In the genomic region with DNA sequence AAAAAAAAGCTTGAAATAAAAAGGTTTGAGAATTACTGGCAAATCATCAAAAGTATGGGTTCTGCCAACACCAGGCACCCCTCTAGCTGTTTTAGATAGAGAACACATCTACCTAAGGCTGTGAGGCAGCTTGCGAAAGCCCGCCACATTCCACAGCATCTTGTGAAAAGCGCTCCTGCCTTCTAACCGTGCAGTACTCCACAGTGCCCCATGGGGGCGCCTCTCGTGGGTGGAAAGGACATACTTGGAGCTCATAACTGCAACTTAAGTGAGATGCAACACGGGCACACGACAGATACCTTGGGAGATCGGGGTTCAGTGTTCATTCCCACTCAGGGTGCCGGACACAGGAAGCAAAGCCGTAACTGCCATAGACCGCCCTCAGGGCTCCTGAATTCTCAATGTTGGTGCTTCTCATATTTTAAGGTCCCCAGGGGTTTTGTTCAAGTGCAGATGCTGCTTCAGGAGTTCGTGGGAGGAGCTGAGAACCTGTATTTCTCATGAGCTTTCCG, we compare ENCODE assay signal across 14 mouse cellular contexts.
A peak's percentile ranks its signal among the peaks of the same experiment; 100 is the strongest.
DNase-seq lines count a peak whose midpoint lies in the region; ATAC-seq and TF ChIP-seq lines count a peak whose summit lies in the region.
"Had no signal": no experiment of that assay in that cellular context is flagged by ENCODE, and none has a peak within 500 bp of the region (broad histone marks: within the 10 kb centered on the region; RNA-seq: fewer than 3 reads in every experiment).

No protein-coding gene starts in this region.

- no peaks in the 10 kb centered on the region for H3K27me3 ChIP-seq in liver, embryonic 14.5 days (ENCODE audit: control insufficient read depth, insufficient read depth, low read length)
- H3K27me3 ChIP-seq in CH12.LX (replicated peaks): no peaks in the 10 kb centered on the region
- H3K27me3 ChIP-seq: heart, embryonic 12.5 days; hindbrain, embryonic 12.5 days; stomach, embryonic 15.5 days had no signal

- dilution Hi-C loops in CH12.LX (cut with MboI; ENCODE audit: extremely low pct_ligation_motif_present, extremely low pct_unique_long_range_greater_than_20kb, low sequenced_read_pairs): no loop called here

- 0 out of 4 replicates have a peak, but pooled peaks cover 0 to under 1% of the 10 kb centered on the region in 2 experiments for H3K4me1 ChIP-seq in liver, embryonic 14.5 days (replicated peaks; ENCODE audit: control insufficient read depth in 2 of 2, insufficient read depth in 2 of 2, low read length in 1 of 2)
- peaks cover 0 to 15% of the 10 kb centered on the region in 2 experiments; a peak in 2 of 4 replicates for H3K4me1 ChIP-seq in CH12.LX (ENCODE audit: control insufficient read depth in 1 of 2, insufficient read depth in 2 of 2)
- H3K4me1 ChIP-seq: hindbrain, embryonic 12.5 days; limb, embryonic 13.5 days; stomach, embryonic 15.5 days had no signal

- intact Hi-C loops in gastrocnemius, adult 2 months (cut with DNase I): no loop called here
- intact Hi-C loops in gastrocnemius, postnatal 36 days (cut with DNase I): no loop called here

- H3K36me3 ChIP-seq in liver, embryonic 14.5 days (replicated peaks; ENCODE audit: control insufficient read depth, insufficient read depth, low read depth): no peaks in the 10 kb centered on the region
- H3K36me3 ChIP-seq in CH12.LX (replicated peaks in 1 of 2; ENCODE audit: control insufficient read depth in 1 of 2, insufficient read depth in 1 of 2, low read length in 1 of 2): no peaks in the 10 kb centered on the region
- H3K36me3 ChIP-seq: heart, embryonic 12.5 days; hindbrain, embryonic 12.5 days; kidney, embryonic 15.5 days; limb, embryonic 13.5 days; neural tube, embryonic 15.5 days; stomach, embryonic 15.5 days had no signal

- no peak for TF ChIP-seq POLR2A in CH12.LX (IDR thresholded peaks at IDR 0.05; ENCODE audit: low read depth, low read length)
- no peak for TF ChIP-seq POLR2A in brain, embryonic 14.5 days (IDR thresholded peaks at IDR 0.05; ENCODE audit: borderline replicate concordance, extremely low read depth, insufficient read depth, insufficient read length, poor library complexity, severe bottlenecking)

- H3K9ac ChIP-seq in liver, embryonic 14.5 days (replicated peaks): no peak overlapping the region
- no peak overlapping the region for H3K9ac ChIP-seq in CH12.LX (ENCODE audit: insufficient read depth, low read depth)
- H3K9ac ChIP-seq: heart, embryonic 12.5 days; hindbrain, embryonic 12.5 days; kidney, embryonic 15.5 days; limb, embryonic 13.5 days; neural tube, embryonic 15.5 days; stomach, embryonic 15.5 days had no signal

- H3K9me3 ChIP-seq in liver, embryonic 14.5 days (ENCODE audit: control insufficient read depth, low read length): no peaks in the 10 kb centered on the region
- no peaks in the 10 kb centered on the region for H3K9me3 ChIP-seq in CH12.LX (replicated peaks; ENCODE audit: low read length)
- H3K9me3 ChIP-seq: heart, embryonic 12.5 days; hindbrain, embryonic 12.5 days; kidney, embryonic 15.5 days; limb, embryonic 13.5 days; neural tube, embryonic 15.5 days; stomach, embryonic 15.5 days had no signal

- in situ Hi-C loops in CH12.LX (cut with MboI; ENCODE audit: low pct_ligation_motif_present, low pct_unique_long_range_greater_than_20kb, low sequenced_read_pairs): no loop called here

- ATAC-seq in liver, embryonic 14.5 days (ENCODE audit: insufficient read depth): no peak

- H3K79me2 ChIP-seq in CH12.LX (replicated peaks; ENCODE audit: control insufficient read depth, extremely low read depth, insufficient read depth, poor library complexity, severe bottlenecking): no peaks in the 10 kb centered on the region

- no peak for TF ChIP-seq RAD21 in CH12.LX (IDR thresholded peaks at IDR 0.05; ENCODE audit: low read depth, low read length)

- no peak for DNase-seq in gastrocnemius, adult 2 months
- no peak for DNase-seq in gastrocnemius, postnatal 36 days
- DNase-seq in liver, embryonic 14.5 days (ENCODE audit: low read depth in 3 of 3, low spot score in 3 of 3): no peak
- DNase-seq in liver (no peak), CH12.LX (ENCODE audit: extremely low read depth) (no peak)
- no peak for DNase-seq in brain, embryonic 14.5 days (ENCODE audit: low read depth)
- no peak for DNase-seq in right cerebral cortex, postnatal 36 days (ENCODE audit: low spot score in 2 of 2)
- no peak for DNase-seq in cerebellum, postnatal 25 days

- peak; percentile 31; the same call in 1 of the 2 replicates for TF ChIP-seq CTCF in gastrocnemius, adult 2 months (IDR thresholded peaks at IDR 0.05)
- peak; percentile 50 for TF ChIP-seq CTCF in liver, embryonic 14.5 days (IDR thresholded peaks at IDR 0.05; ENCODE audit: low read depth)
- TF ChIP-seq CTCF in CH12.LX (conservative IDR thresholded peaks at IDR 0.05 in 1 of 2, IDR thresholded peaks at IDR 0.05 in 1 of 2; ENCODE audit: low read depth in 2 of 2, low read length in 2 of 2): peak in 1 of 2 experiments; percentile 31; a peak in 1 of 4 replicates
- peak; percentile 19; the same call in 1 of the 2 replicates for TF ChIP-seq CTCF in brain, embryonic 14.5 days (IDR thresholded peaks at IDR 0.05; ENCODE audit: borderline replicate concordance, extremely low read depth, insufficient read depth, insufficient read length)

- no peak overlapping the region for H3K4me3 ChIP-seq in gastrocnemius, adult 2 months
- no peak overlapping the region for H3K4me3 ChIP-seq in liver, embryonic 14.5 days (ENCODE audit: insufficient read depth in 1 of 2, low read depth in 2 of 2, low read length in 2 of 2)
- no peak overlapping the region for H3K4me3 ChIP-seq in CH12.LX (replicated peaks in 1 of 3; ENCODE audit: low read depth in 2 of 3, low read length in 2 of 3, poor library complexity in 1 of 3)
- H3K4me3 ChIP-seq: heart, embryonic 12.5 days; hindbrain, embryonic 12.5 days; kidney, embryonic 15.5 days; limb, embryonic 13.5 days; neural tube, embryonic 15.5 days; stomach, embryonic 15.5 days had no signal

- H3K27ac ChIP-seq in gastrocnemius, adult 2 months: no peak overlapping the region
- H3K27ac ChIP-seq in liver, embryonic 14.5 days: no peak overlapping the region
- no peak overlapping the region for H3K27ac ChIP-seq in CH12.LX (ENCODE audit: insufficient read depth, low read depth)
- H3K27ac ChIP-seq: hindbrain, embryonic 12.5 days; kidney, embryonic 15.5 days; limb, embryonic 13.5 days; neural tube, embryonic 15.5 days; stomach, embryonic 15.5 days had no signal

- WGBS in liver, embryonic 14.5 days (ENCODE audit: insufficient replicate concordance): 56% methylated on average over 14 of the region's 14 CpGs

- TF ChIP-seq EP300 in liver, embryonic 14.5 days (IDR thresholded peaks at IDR 0.05; ENCODE audit: low read depth): no peak
- no peak for TF ChIP-seq EP300 in CH12.LX (IDR thresholded peaks at IDR 0.05; ENCODE audit: low read length)

- no peak overlapping the region for H3K4me2 ChIP-seq in liver, embryonic 14.5 days (ENCODE audit: low read depth)
- H3K4me2 ChIP-seq in CH12.LX (ENCODE audit: insufficient read depth, low read depth, poor library complexity, severe bottlenecking): no peak overlapping the region
- H3K4me2 ChIP-seq: heart, embryonic 12.5 days; hindbrain, embryonic 12.5 days; kidney, embryonic 15.5 days; limb, embryonic 13.5 days; neural tube, embryonic 15.5 days; stomach, embryonic 15.5 days had no signal

TF ChIP-seq in CH12.LX, 34 proteins besides CTCF, POLR2A, EP300 and RAD21:
- no peak for TF ChIP-seq IRF4 (IDR thresholded peaks at IDR 0.05; ENCODE audit: low read depth, low read length)
- TF ChIP-seq POLR2AphosphoS2 (IDR thresholded peaks at IDR 0.05; ENCODE audit: low read depth, low read length): no peak
- TF ChIP-seq SMC3 (IDR thresholded peaks at IDR 0.05; ENCODE audit: low read depth, low read length): peak; percentile 17; the same call in 1 of the 2 replicates
- TF ChIP-seq TBP (conservative IDR thresholded peaks at IDR 0.05; ENCODE audit: low read depth, low read length): no peak
- TF ChIP-seq MEF2A (IDR thresholded peaks at IDR 0.05; ENCODE audit: borderline replicate concordance, low read depth, low read length): no peak
